Mouse (Mus musculus) gastrocnemius, postnatal 4 days (tissue): ENCODE results near the gene Npw. TPM values are rescaled to one million over a fixed set of nuclear protein-coding genes. Genes with fewer than 3 reads are reported as not detected.

Source experiments
- DNase-seq, 2 experiments: peaks; one replicate each; pipeline ENCODE4 v3.0.0; 2021 to 2022; ENCODE audit warnings: low spot score in 2 of 2, mixed read lengths in 2 of 2
- total RNA-seq, 2 experiments: library from RNA; stranded (reverse); gene quantifications; 2 replicates each; pipeline ENCODE4 v1.2.3; 2021

Gene Npw
- total RNA-seq, 2 experiments from 2014 or later, result not detected

- no peak for DNase-seq
Observed at GRCm38 (mm10) chr17:24642791-24643343, 15.4 kb downstream of the Npw start.

- DNase-seq, result no peak
Observed at GRCm38 (mm10) chr17:24641944-24642343, 16.3 kb downstream of the Npw start.

GRCm38 (mm10) chr17:24640581-24640980, 17.7 kb downstream of the Npw start:
- no peak for DNase-seq

GRCm38 (mm10) chr17:24640119-24640518, 18.1 kb downstream of the Npw start:
- no peak for DNase-seq

GRCm38 (mm10) chr17:24639571-24639988, 18.7 kb downstream of the Npw start:
- peak in 1 of 2 experiments; percentile 43 for DNase-seq

GRCm38 (mm10) chr17:24638840-24639239, 19.4 kb downstream of the Npw start:
- peak in 1 of 2 experiments; percentile 66 for DNase-seq

GRCm38 (mm10) chr17:24638214-24638613, 20.0 kb downstream of the Npw start:
- no peak for DNase-seq

- no peak for DNase-seq
Observed at GRCm38 (mm10) chr17:24636781-24637481, 21.3 kb downstream of the Npw start.

- DNase-seq, result no peak
Observed at GRCm38 (mm10) chr17:24635694-24636093, 22.6 kb downstream of the Npw start.

GRCm38 (mm10) chr17:24635024-24635423, 23.2 kb downstream of the Npw start:
- DNase-seq, result no peak

- DNase-seq, result no peak
Observed at GRCm38 (mm10) chr17:24633831-24634230, 24.4 kb downstream of the Npw start.

GRCm38 (mm10) chr17:24632813-24633449, 25.3 kb downstream of the Npw start:
- DNase-seq, result peak in 1 of 2 experiments; percentile 78

GRCm38 (mm10) chr17:24632167-24632812, 26.0 kb downstream of the Npw start, which contains the start of the genes Tsc2 and Nthl1:
Gene Tsc2, minus strand, starts transcription at chr17:24632630.
Gene Nthl1, plus strand, starts transcription at chr17:24632680.
- peak; percentile 67 to 84 for DNase-seq

- DNase-seq, result no peak
Observed at GRCm38 (mm10) chr17:24630072-24630471, 28.2 kb downstream of the Npw start.

- DNase-seq, result peak in 1 of 2 experiments; percentile 59
Observed at GRCm38 (mm10) chr17:24628646-24629045, 29.6 kb downstream of the Npw start.

- DNase-seq, result no peak
Observed at GRCm38 (mm10) chr17:24625472-24625871, 32.8 kb downstream of the Npw start.

- no peak for DNase-seq
Observed at GRCm38 (mm10) chr17:24617561-24618194, 40.6 kb downstream of the Npw start.

GRCm38 (mm10) chr17:24610711-24611110, 47.5 kb downstream of the Npw start:
- DNase-seq, result no peak

- no peak for DNase-seq
Observed at GRCm38 (mm10) chr17:24608874-24609273, 49.4 kb downstream of the Npw start.

GRCm38 (mm10) chr17:24608370-24608769, 49.9 kb downstream of the Npw start:
- no peak for DNase-seq
